ENCODE assay signal across 12 mouse cellular contexts in the genomic region with DNA sequence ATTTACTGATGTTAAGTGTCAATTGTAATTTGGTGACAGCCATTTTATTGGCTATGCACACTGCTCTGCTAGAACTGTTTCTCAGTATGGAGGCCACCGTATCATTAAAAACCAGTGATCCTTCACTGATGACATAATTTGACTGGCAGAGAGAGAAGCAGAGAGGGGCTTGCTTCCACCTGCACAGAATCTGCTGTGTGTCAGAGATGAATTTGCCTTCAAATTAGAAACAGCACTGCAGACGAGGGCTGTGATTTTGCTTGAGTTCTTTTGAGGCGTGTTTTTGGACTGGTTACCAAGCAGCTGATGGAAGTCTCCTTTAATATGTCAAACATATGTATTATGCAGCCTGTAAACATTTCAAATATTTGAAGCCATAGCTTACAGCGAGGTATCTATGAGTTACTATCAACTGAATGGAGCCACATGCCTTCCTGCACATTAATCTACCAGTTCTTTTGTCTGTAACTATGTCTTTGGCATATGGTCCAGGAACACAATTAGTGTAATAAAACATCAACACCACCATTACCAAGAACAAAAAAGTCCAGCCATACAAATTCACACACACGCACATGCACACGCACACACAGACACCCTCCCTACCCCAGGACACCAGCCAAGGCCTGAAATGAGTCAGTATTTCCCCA.
DNase-seq lines count a peak whose midpoint lies in the region; ATAC-seq lines count a peak whose summit lies in the region.
"Had no signal": no experiment of that assay in that cellular context is flagged by ENCODE, and none has a peak within 500 bp of the region (broad histone marks: within the 10 kb centered on the region; RNA-seq: fewer than 3 reads in every experiment).

No protein-coding gene starts in this region.

- no peaks in the 10 kb centered on the region for H3K4me1 ChIP-seq in hindbrain, embryonic 11.5 days (replicated peaks; ENCODE audit: control insufficient read depth, insufficient read depth, low read length)
- H3K4me1 ChIP-seq in hindbrain, embryonic 10.5 days (replicated peaks): 0 out of 2 replicates have a peak, but pooled peaks cover 6% of the 10 kb centered on the region
- H3K4me1 ChIP-seq in embryonic facial prominence, embryonic 12.5 days: no peaks in the 10 kb centered on the region
- no peaks in the 10 kb centered on the region; the same call in 1 of the 2 replicates for H3K4me1 ChIP-seq in hindbrain, embryonic 16.5 days (ENCODE audit: control insufficient read depth, insufficient read depth, low read depth, low read length)
- peaks cover 7% of the 10 kb centered on the region; the same call in 1 of the 2 replicates for H3K4me1 ChIP-seq in neural tube, embryonic 12.5 days

- no peak overlapping the region for H3K27ac ChIP-seq in hindbrain, embryonic 11.5 days (ENCODE audit: low read depth, low read length)
- no peak overlapping the region for H3K27ac ChIP-seq in hindbrain, embryonic 10.5 days
- H3K27ac ChIP-seq in embryonic facial prominence, embryonic 12.5 days: no peak overlapping the region
- no peak overlapping the region for H3K27ac ChIP-seq in hindbrain, embryonic 16.5 days (ENCODE audit: low read depth, low read length)
- H3K27ac ChIP-seq in neural tube, embryonic 12.5 days: no peak overlapping the region
- H3K27ac ChIP-seq: kidney, postnatal 0 days had no signal

- no peaks in the 10 kb centered on the region for H3K9me3 ChIP-seq in hindbrain, embryonic 11.5 days (ENCODE audit: control insufficient read depth, low read length)
- no peaks in the 10 kb centered on the region for H3K9me3 ChIP-seq in hindbrain, embryonic 10.5 days
- no peaks in the 10 kb centered on the region for H3K9me3 ChIP-seq in embryonic facial prominence, embryonic 12.5 days
- H3K9me3 ChIP-seq in hindbrain, embryonic 16.5 days (ENCODE audit: control insufficient read depth, low read length): no peaks in the 10 kb centered on the region
- no peaks in the 10 kb centered on the region for H3K9me3 ChIP-seq in neural tube, embryonic 12.5 days

- WGBS in hindbrain, embryonic 11.5 days: 65% methylated on average over 6 of the region's 6 CpGs
- 64% methylated on average over 6 of the region's 6 CpGs for WGBS in hindbrain, embryonic 10.5 days
- WGBS in embryonic facial prominence, embryonic 12.5 days: 46% methylated on average over 6 of the region's 6 CpGs
- WGBS in hindbrain, embryonic 16.5 days: 46% methylated on average over 6 of the region's 6 CpGs
- 41% methylated on average over 6 of the region's 6 CpGs for WGBS in neural tube, embryonic 12.5 days

- H3K4me2 ChIP-seq in hindbrain, embryonic 11.5 days (replicated peaks; ENCODE audit: low read depth, low read length): no peak overlapping the region
- no peak overlapping the region for H3K4me2 ChIP-seq in embryonic facial prominence, embryonic 12.5 days (replicated peaks)
- H3K4me2 ChIP-seq in hindbrain, embryonic 16.5 days (ENCODE audit: low read length): no peak overlapping the region
- H3K4me2 ChIP-seq in neural tube, embryonic 12.5 days (replicated peaks): no peak overlapping the region
- H3K4me2 ChIP-seq: liver, embryonic 11.5 days had no signal

- intact Hi-C loops in left cerebral cortex, postnatal 14 days (cut with DNase I): no loop called here

- H3K9ac ChIP-seq in hindbrain, embryonic 11.5 days (ENCODE audit: low read depth, low read length): no peak overlapping the region
- H3K9ac ChIP-seq in embryonic facial prominence, embryonic 12.5 days: no peak overlapping the region
- H3K9ac ChIP-seq in hindbrain, embryonic 16.5 days (ENCODE audit: low read depth, low read length): no peak overlapping the region
- H3K9ac ChIP-seq in neural tube, embryonic 12.5 days: no peak overlapping the region

- no peaks in the 10 kb centered on the region for H3K27me3 ChIP-seq in hindbrain, embryonic 11.5 days (ENCODE audit: control insufficient read depth, insufficient read depth, low read length)
- H3K27me3 ChIP-seq in hindbrain, embryonic 10.5 days (ENCODE audit: insufficient read depth, poor library complexity, severe bottlenecking): no peaks in the 10 kb centered on the region
- H3K27me3 ChIP-seq in embryonic facial prominence, embryonic 12.5 days: no peaks in the 10 kb centered on the region
- no peaks in the 10 kb centered on the region for H3K27me3 ChIP-seq in hindbrain, embryonic 16.5 days (replicated peaks; ENCODE audit: control insufficient read depth, insufficient read depth, low read length)
- H3K27me3 ChIP-seq in neural tube, embryonic 12.5 days (replicated peaks): no peaks in the 10 kb centered on the region

- no peaks in the 10 kb centered on the region for H3K36me3 ChIP-seq in hindbrain, embryonic 11.5 days (ENCODE audit: control insufficient read depth, insufficient read depth, low read length)
- H3K36me3 ChIP-seq in hindbrain, embryonic 10.5 days: no peaks in the 10 kb centered on the region
- H3K36me3 ChIP-seq in embryonic facial prominence, embryonic 12.5 days: no peaks in the 10 kb centered on the region
- H3K36me3 ChIP-seq in hindbrain, embryonic 16.5 days (ENCODE audit: control insufficient read depth, insufficient read depth, low read length): no peaks in the 10 kb centered on the region
- H3K36me3 ChIP-seq in neural tube, embryonic 12.5 days: no peaks in the 10 kb centered on the region

- DNase-seq in hindbrain, embryonic 11.5 days (ENCODE audit: low spot score): no peak
- DNase-seq in hindbrain, embryonic 10.5 days (ENCODE audit: low spot score): no peak
- no peak for DNase-seq in urinary bladder, adult 18-20 months (ENCODE audit: low spot score in 2 of 2)
- DNase-seq in left cerebral cortex, postnatal 14 days (ENCODE audit: low spot score in 2 of 2): no peak
- no peak for DNase-seq in cerebellum, adult 8-10 months
- DNase-seq: heart, postnatal 10 days; layer of hippocampus, postnatal 36 days had no signal

- ATAC-seq in hindbrain, embryonic 11.5 days (ENCODE audit: low FRiP score): peak; percentile 86
- ATAC-seq in embryonic facial prominence, embryonic 12.5 days (ENCODE audit: insufficient number of reproducible peaks, insufficient read depth, low FRiP score, low TSS enrichment): peak; percentile 75
- peak; percentile 91 for ATAC-seq in hindbrain, embryonic 16.5 days
- peak; percentile 80 for ATAC-seq in neural tube, embryonic 12.5 days (ENCODE audit: low FRiP score, low read depth)

- no peak overlapping the region for H3K4me3 ChIP-seq in hindbrain, embryonic 11.5 days (ENCODE audit: low read depth, low read length)
- H3K4me3 ChIP-seq in hindbrain, embryonic 10.5 days: no peak overlapping the region
- no peak overlapping the region for H3K4me3 ChIP-seq in embryonic facial prominence, embryonic 12.5 days
- no peak overlapping the region for H3K4me3 ChIP-seq in hindbrain, embryonic 16.5 days (ENCODE audit: low read length)
- H3K4me3 ChIP-seq in neural tube, embryonic 12.5 days: no peak overlapping the region
